Mouse (Mus musculus) liver, embryonic 12.5 days (tissue): ENCODE measurements around the gene Ahr. TPM values are rescaled to one million over a fixed set of nuclear protein-coding genes. Genes with fewer than 3 reads are reported as not detected.

Experiments
- ATAC-seq: fragments of 200-750 bp; cut with Nextera tagmentation; 2 replicates; pipeline ENCODE4 v1.8.0; 2017; ENCODE audit warnings: moderate number of reproducible peaks, mild to moderate bottlenecking, moderate library complexity
- H3K27ac ChIP-seq: fragments of 300-500 bp; sonication (generic); 2 replicates; pipeline ENCODE4 v1.5.1; 2016; ENCODE audit warnings: mild to moderate bottlenecking
- H3K27me3 ChIP-seq: fragments of 300-500 bp; sonication (generic); replicated peaks from 2 replicates; pipeline ENCODE4 v1.6.1; 2016; ENCODE audit warnings: mild to moderate bottlenecking, moderate library complexity
- H3K36me3 ChIP-seq: fragments of 300-500 bp; sonication (generic); 2 replicates; pipeline ENCODE4 v1.6.1; 2016; ENCODE audit warnings: mild to moderate bottlenecking, moderate library complexity
- H3K4me1 ChIP-seq: fragments of 300-500 bp; sonication (generic); 2 replicates; pipeline ENCODE4 v1.6.1; 2016
- H3K4me2 ChIP-seq: fragments of 300-500 bp; sonication (generic); 2 replicates; pipeline ENCODE4 v1.6.1; 2016; ENCODE audit warnings: mild to moderate bottlenecking, moderate library complexity
- H3K4me3 ChIP-seq: fragments of 300-500 bp; sonication (generic); 2 replicates; pipeline ENCODE4 v1.5.1; 2016; ENCODE audit warnings: mild to moderate bottlenecking, moderate library complexity
- H3K9ac ChIP-seq: fragments of 300-500 bp; sonication (generic); 2 replicates; pipeline ENCODE4 v1.6.1; 2016; ENCODE audit warnings: mild to moderate bottlenecking, moderate library complexity
- H3K9me3 ChIP-seq: fragments of 300-500 bp; sonication (generic); replicated peaks from 2 replicates; pipeline ENCODE4 v1.6.1; 2016; ENCODE audit warnings: mild to moderate bottlenecking, moderate library complexity
- WGBS: fragments of 180-500 bp; shearing (Covaris S2); methylation state at CpG from one replicate; pipeline ENCODE4 v1.1.7; 2016; ENCODE audit not compliant: insufficient replicate concordance; 5-methylcytosine and 5-hydroxymethylcytosine counted together
- polyA plus RNA-seq: library from polyadenylated mRNA; unstranded; fragments of >200 nt; fragmentation: Nextera tagmentation; extraction: Ambion mirVana; gene quantifications from 2 replicates; pipeline ENCODE4 v1.2.1, GENCODE M21; 2016

The Ahr gene
- polyA plus RNA-seq, 1 experiment from 2014 or later, result 3.6 TPM

DNA sequence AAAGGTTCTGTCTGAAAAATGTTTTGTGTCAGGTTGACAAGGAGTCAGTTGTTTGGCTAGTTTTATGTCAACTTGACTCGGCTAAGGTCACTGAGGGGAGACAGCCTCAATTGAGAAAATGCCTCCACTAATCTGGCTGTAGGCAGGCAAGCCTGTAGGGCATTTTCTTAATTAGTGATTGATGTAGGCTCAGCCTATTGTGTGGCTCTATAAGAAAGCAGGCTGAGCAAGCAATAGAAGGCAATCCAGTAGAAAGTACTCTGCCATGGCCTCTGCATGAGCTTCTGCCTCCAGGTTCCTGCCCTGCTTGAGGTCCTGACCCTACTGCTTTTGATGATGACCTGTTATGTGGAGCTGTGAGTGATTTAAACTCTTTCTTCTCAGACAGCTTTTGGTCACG lies 33.4 kb downstream of the Ahr start:
- Histone ChIP-seq H3K4me2 (no peak overlapping the region), H3K4me1 (no peaks in the 10 kb centered on the region), H3K4me3 (no peak overlapping the region), H3K9ac (no peak overlapping the region), H3K9me3 (no peaks in the 10 kb centered on the region), H3K36me3 (peaks cover 13% of the 10 kb centered on the region; the same call in 1 of the 2 replicates), H3K27me3 (no peaks in the 10 kb centered on the region), H3K27ac (no peak overlapping the region)
- WGBS, result 62% methylated on average over 2 of the region's 2 CpGs
- ATAC-seq, result no peak

- Histone ChIP-seq H3K27me3 (no peaks in the 10 kb centered on the region), H3K4me1 (no peaks in the 10 kb centered on the region), H3K36me3 (no peaks in the 10 kb centered on the region), H3K27ac (no peak overlapping the region), H3K9ac (no peak overlapping the region), H3K4me2 (no peak overlapping the region), H3K9me3 (no peaks in the 10 kb centered on the region), H3K4me3 (no peak overlapping the region)
- WGBS, result 67% methylated on average over 4 of the region's 4 CpGs
- ATAC-seq, result no peak
Measured at GRCm38 (mm10) chr12:35495195-35495594, 39.6 kb downstream of the Ahr start.

DNA sequence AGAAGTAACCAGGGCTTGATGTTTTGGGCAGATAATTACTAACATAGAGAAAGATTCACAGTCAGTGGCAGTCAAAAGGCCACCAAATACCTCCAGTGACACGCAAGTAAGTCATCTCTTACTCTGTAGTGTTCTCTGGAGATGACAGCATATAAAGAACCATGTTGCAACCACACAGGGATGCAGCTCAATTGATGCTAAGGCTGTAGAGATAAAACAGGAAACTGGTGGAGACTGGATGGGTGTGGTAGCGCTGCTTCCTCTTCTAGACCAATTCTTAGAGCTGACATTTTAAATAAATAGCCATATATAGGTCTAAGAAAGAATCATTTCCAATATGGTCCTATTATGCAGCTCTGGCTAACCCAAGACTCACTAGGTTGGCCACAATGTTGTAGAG lies 54.1 kb downstream of the Ahr start:
- no peak for ATAC-seq
- H3K27me3 ChIP-seq, result no peaks in the 10 kb centered on the region
- no peaks in the 10 kb centered on the region for H3K9me3 ChIP-seq
- no peaks in the 10 kb centered on the region for H3K36me3 ChIP-seq
- no peak overlapping the region for H3K4me2 ChIP-seq
- no peak overlapping the region for H3K4me3 ChIP-seq
- WGBS, result 51% methylated on average over 2 of the region's 2 CpGs
- no peaks in the 10 kb centered on the region for H3K4me1 ChIP-seq
- H3K27ac ChIP-seq, result no peak overlapping the region
- no peak overlapping the region for H3K9ac ChIP-seq

DNA sequence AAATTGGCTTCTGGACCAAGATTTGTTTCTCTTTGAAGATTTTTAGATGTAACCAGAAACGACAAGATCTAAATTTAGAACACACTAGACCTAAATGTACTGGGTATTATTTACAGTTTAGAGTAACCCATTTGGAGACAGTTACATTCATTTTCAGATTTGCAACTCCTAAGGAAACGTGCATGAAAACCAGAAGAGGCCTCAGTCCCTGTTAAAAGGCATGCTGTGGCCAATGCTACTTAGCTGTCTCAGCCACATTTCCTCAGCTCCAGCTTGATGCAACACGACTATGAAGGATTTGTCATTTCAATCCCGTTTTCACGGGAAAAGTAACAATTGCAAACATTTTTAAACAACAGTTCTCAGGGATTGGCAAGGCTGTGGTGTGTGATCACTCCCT lies 55.9 kb downstream of the Ahr start:
- H3K27ac ChIP-seq, result no peak overlapping the region
- H3K36me3 ChIP-seq, result no peaks in the 10 kb centered on the region
- no peak overlapping the region for H3K9ac ChIP-seq
- ATAC-seq, result no peak
- H3K27me3 ChIP-seq, result no peaks in the 10 kb centered on the region
- no peaks in the 10 kb centered on the region for H3K4me1 ChIP-seq
- no peak overlapping the region for H3K4me3 ChIP-seq
- H3K4me2 ChIP-seq, result no peak overlapping the region
- 66% methylated on average over 5 of the region's 5 CpGs for WGBS
- no peaks in the 10 kb centered on the region for H3K9me3 ChIP-seq

- Histone ChIP-seq H3K27me3 (no peaks in the 10 kb centered on the region), H3K4me2 (no peak overlapping the region), H3K36me3 (no peaks in the 10 kb centered on the region), H3K4me1 (no peaks in the 10 kb centered on the region), H3K4me3 (no peak overlapping the region), H3K27ac (no peak overlapping the region), H3K9ac (no peak overlapping the region), H3K9me3 (no peaks in the 10 kb centered on the region)
- 33% methylated on average over 1 of the region's 1 CpGs for WGBS
- no peak for ATAC-seq
Measured at GRCm38 (mm10) chr12:35463457-35463856, 71.4 kb downstream of the Ahr start.

DNA sequence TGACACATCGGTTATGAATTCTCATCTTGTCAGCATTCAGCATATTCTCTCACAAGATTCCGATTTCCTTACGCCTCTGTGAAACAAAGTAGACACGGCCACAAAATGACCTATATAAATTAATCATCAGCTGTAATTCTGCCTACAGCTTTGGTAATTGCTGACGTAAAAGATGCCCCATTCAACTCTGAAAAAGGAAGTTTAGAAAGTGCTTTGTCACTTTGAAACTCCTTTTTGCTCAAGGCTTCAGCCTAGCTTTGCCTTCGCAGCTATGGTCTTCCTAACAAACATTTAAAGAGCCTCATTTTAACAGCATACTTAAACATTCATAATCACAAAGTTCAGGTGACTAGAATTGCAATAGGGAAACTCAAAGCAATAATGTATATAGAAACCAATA lies 72.2 kb downstream of the Ahr start:
- Histone ChIP-seq H3K4me3 (no peak overlapping the region), H3K27me3 (no peaks in the 10 kb centered on the region), H3K36me3 (no peaks in the 10 kb centered on the region), H3K9ac (no peak overlapping the region), H3K4me2 (no peak overlapping the region), H3K27ac (no peak overlapping the region), H3K9me3 (no peaks in the 10 kb centered on the region), H3K4me1 (no peaks in the 10 kb centered on the region)
- ATAC-seq, result no peak
- 68% methylated on average over 6 of the region's 6 CpGs for WGBS

DNA sequence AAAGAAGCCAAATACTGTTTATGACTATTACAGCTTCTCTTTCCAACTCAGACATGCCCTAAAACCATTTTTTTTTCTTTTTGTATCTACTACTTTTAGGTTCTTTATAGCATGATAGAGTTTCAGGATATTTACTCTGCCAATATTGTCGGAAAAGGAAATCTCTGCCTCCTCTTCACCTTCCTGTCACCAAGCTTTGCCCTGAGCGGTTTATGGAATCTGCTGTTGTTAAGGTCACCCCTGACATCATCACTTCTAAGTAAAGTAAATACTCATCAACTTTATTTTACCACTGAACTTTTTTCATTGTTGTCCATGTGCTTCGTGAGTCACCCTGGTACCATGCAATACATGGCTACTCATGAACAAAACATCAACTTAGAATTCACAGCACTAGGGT lies 75.2 kb downstream of the Ahr start:
- Histone ChIP-seq H3K4me2 (no peak overlapping the region), H3K9me3 (no peaks in the 10 kb centered on the region), H3K4me3 (no peak overlapping the region), H3K27ac (no peak overlapping the region), H3K9ac (no peak overlapping the region), H3K27me3 (no peaks in the 10 kb centered on the region), H3K36me3 (no peaks in the 10 kb centered on the region), H3K4me1 (no peaks in the 10 kb centered on the region)
- 57% methylated on average over 3 of the region's 3 CpGs for WGBS
- no peak for ATAC-seq
